Mouse (Mus musculus): ENCODE data around the gene Ganc. TPM values are rescaled to one million over a fixed set of nuclear protein-coding genes. Genes with fewer than 3 reads are reported as not detected.

Ganc gene
- polyA plus RNA-seq, 1 experiment from 2014 or later = 10.0 TPM

GRCm38 (mm10) chr2:120454987-120455386 lies 51.3 kb downstream of the Ganc start:
- H3K9ac ChIP-seq (replicated peaks) = no peak overlapping the region
- H3K4me3 ChIP-seq = no peak overlapping the region
- H3K27ac ChIP-seq (replicated peaks) = no peak overlapping the region
- WGBS = 89% methylated on average over 2 of the region's 2 CpGs
- H3K36me3 ChIP-seq = no peaks in the 10 kb centered on the region
- H3K4me1 ChIP-seq = 0 out of 2 replicates have a peak, but pooled peaks cover 3% of the 10 kb centered on the region
- H3K4me2 ChIP-seq (replicated peaks) = no peak overlapping the region
- no peaks in the 10 kb centered on the region for H3K27me3 ChIP-seq
- no peak for ATAC-seq (ENCODE audit: low FRiP score, low read depth)
- H3K9me3 ChIP-seq = no peaks in the 10 kb centered on the region

GRCm38 (mm10) chr2:120455719-120456118 lies 52.0 kb downstream of the Ganc start, which contains the start of gene Capn3:
Gene Capn3, plus strand, starts transcription at chr2:120456019.
- WGBS = 80% methylated on average over 4 of the region's 4 CpGs
- Histone ChIP-seq H3K27ac (replicated peaks) (no peak within 1 kb of the TSS), H3K27me3 (no peaks in the 10 kb centered on the region), H3K9ac (replicated peaks) (no peak within 1 kb of the TSS), H3K36me3 (no peaks in the 10 kb centered on the region), H3K4me1 (0 out of 2 replicates have a peak, but pooled peaks cover under 1% of the 10 kb centered on the region), H3K9me3 (no peaks in the 10 kb centered on the region), H3K4me2 (replicated peaks) (no peak within 1 kb of the TSS), H3K4me3 (no peak within 1 kb of the TSS)
- no peak for ATAC-seq (ENCODE audit: low FRiP score, low read depth)

- no peak overlapping the region for H3K27ac ChIP-seq (replicated peaks)
- 87% methylated on average over 4 of the region's 4 CpGs for WGBS
These were observed 56.5 kb downstream of the Ganc start for GRCm38 (mm10) chr2:120460216-120460615.

GRCm38 (mm10) chr2:120463328-120463727 lies 59.6 kb downstream of the Ganc start:
- Histone ChIP-seq H3K27ac (replicated peaks) (no peak overlapping the region), H3K36me3 (no peaks in the 10 kb centered on the region), H3K9me3 (no peaks in the 10 kb centered on the region), H3K9ac (replicated peaks) (no peak overlapping the region), H3K4me1 (no peaks in the 10 kb centered on the region), H3K27me3 (no peaks in the 10 kb centered on the region; the same call in 1 of the 2 replicates), H3K4me3 (no peak overlapping the region), H3K4me2 (replicated peaks) (no peak overlapping the region)
- ATAC-seq (ENCODE audit: low FRiP score, low read depth) = no peak
- WGBS = 90% methylated on average over 7 of the region's 7 CpGs

More at GRCm38 (mm10) chr2:120460216-120460615, 56.5 kb downstream of the Ganc start:
- Histone ChIP-seq H3K9me3 (no peaks in the 10 kb centered on the region), H3K4me2 (replicated peaks) (no peak overlapping the region), H3K9ac (replicated peaks) (no peak overlapping the region), H3K4me1 (no peaks in the 10 kb centered on the region), H3K4me3 (no peak overlapping the region), H3K36me3 (no peaks in the 10 kb centered on the region), H3K27me3 (no peaks in the 10 kb centered on the region)
- no peak for ATAC-seq (ENCODE audit: low FRiP score, low read depth)

- no peak overlapping the region for H3K4me2 ChIP-seq (replicated peaks)
- H3K4me1 ChIP-seq = no peaks in the 10 kb centered on the region
- H3K27ac ChIP-seq (replicated peaks) = no peak overlapping the region
- H3K4me3 ChIP-seq = no peak overlapping the region
- H3K27me3 ChIP-seq = no peaks in the 10 kb centered on the region; the same call in 1 of the 2 replicates
- no peaks in the 10 kb centered on the region for H3K36me3 ChIP-seq
- WGBS = 74% methylated on average over 8 of the region's 8 CpGs
- no peak overlapping the region for H3K9ac ChIP-seq (replicated peaks)
- ATAC-seq (ENCODE audit: low FRiP score, low read depth) = no peak
- H3K9me3 ChIP-seq = no peaks in the 10 kb centered on the region
These were observed 60.4 kb downstream of the Ganc start for GRCm38 (mm10) chr2:120464091-120464490.

- Histone ChIP-seq H3K27me3 (no peaks in the 10 kb centered on the region; the same call in 1 of the 2 replicates), H3K4me1 (no peaks in the 10 kb centered on the region), H3K36me3 (no peaks in the 10 kb centered on the region), H3K4me2 (replicated peaks) (no peak overlapping the region), H3K9ac (replicated peaks) (no peak overlapping the region), H3K27ac (replicated peaks) (no peak overlapping the region), H3K4me3 (no peak overlapping the region), H3K9me3 (no peaks in the 10 kb centered on the region)
- 94% methylated on average over 2 of the region's 2 CpGs for WGBS
- ATAC-seq (ENCODE audit: low FRiP score, low read depth) = no peak
These were observed 61.2 kb downstream of the Ganc start for GRCm38 (mm10) chr2:120464732-120465396.

GRCm38 (mm10) chr2:120465397-120465785 lies 61.7 kb downstream of the Ganc start:
- Histone ChIP-seq H3K36me3 (no peaks in the 10 kb centered on the region), H3K4me2 (replicated peaks) (no peak overlapping the region), H3K4me1 (no peaks in the 10 kb centered on the region), H3K9me3 (no peaks in the 10 kb centered on the region), H3K27me3 (no peaks in the 10 kb centered on the region; the same call in 1 of the 2 replicates), H3K27ac (replicated peaks) (no peak overlapping the region), H3K4me3 (no peak overlapping the region), H3K9ac (replicated peaks) (no peak overlapping the region)
- WGBS = 86% methylated on average over 5 of the region's 5 CpGs
- ATAC-seq (ENCODE audit: low FRiP score, low read depth) = no peak

- no peak for ATAC-seq (ENCODE audit: low FRiP score, low read depth)
- no peaks in the 10 kb centered on the region for H3K36me3 ChIP-seq
These were observed 64.3 kb downstream of the Ganc start for GRCm38 (mm10) chr2:120468011-120468410.

GRCm38 (mm10) chr2:120469220-120469619 lies 65.5 kb downstream of the Ganc start:
- no peaks in the 10 kb centered on the region for H3K36me3 ChIP-seq
- ATAC-seq (ENCODE audit: low FRiP score, low read depth) = no peak
- H3K4me1 ChIP-seq = no peaks in the 10 kb centered on the region
- no peaks in the 10 kb centered on the region for H3K9me3 ChIP-seq
- H3K4me2 ChIP-seq (replicated peaks) = no peak overlapping the region
- H3K27ac ChIP-seq (replicated peaks) = no peak overlapping the region
- H3K27me3 ChIP-seq = no peaks in the 10 kb centered on the region; the same call in 1 of the 2 replicates
- no peak overlapping the region for H3K9ac ChIP-seq (replicated peaks)
- 85% methylated on average over 3 of the region's 3 CpGs for WGBS
- H3K4me3 ChIP-seq = no peak overlapping the region

More at GRCm38 (mm10) chr2:120468011-120468410, 64.3 kb downstream of the Ganc start:
- Histone ChIP-seq H3K4me2 (replicated peaks) (no peak overlapping the region), H3K27ac (replicated peaks) (no peak overlapping the region), H3K4me1 (no peaks in the 10 kb centered on the region), H3K27me3 (no peaks in the 10 kb centered on the region; the same call in 1 of the 2 replicates), H3K9me3 (no peaks in the 10 kb centered on the region), H3K9ac (replicated peaks) (no peak overlapping the region), H3K4me3 (no peak overlapping the region)

GRCm38 (mm10) chr2:120469715-120470114 lies 66.0 kb downstream of the Ganc start:
- H3K27me3 ChIP-seq = no peaks in the 10 kb centered on the region; the same call in 1 of the 2 replicates
- ATAC-seq (ENCODE audit: low FRiP score, low read depth) = no peak
- WGBS = 94% methylated on average over 10 of the region's 10 CpGs

GRCm38 (mm10) chr2:120470856-120471255 lies 67.2 kb downstream of the Ganc start:
- 79% methylated on average over 4 of the region's 4 CpGs for WGBS

More at GRCm38 (mm10) chr2:120469715-120470114, 66.0 kb downstream of the Ganc start:
- Histone ChIP-seq H3K9ac (replicated peaks) (no peak overlapping the region), H3K27ac (replicated peaks) (no peak overlapping the region), H3K4me3 (no peak overlapping the region), H3K9me3 (no peaks in the 10 kb centered on the region), H3K4me1 (no peaks in the 10 kb centered on the region), H3K36me3 (no peaks in the 10 kb centered on the region), H3K4me2 (replicated peaks) (no peak overlapping the region)

GRCm38 (mm10) chr2:120476277-120477087 lies 72.8 kb downstream of the Ganc start:
- ATAC-seq (ENCODE audit: low FRiP score, low read depth) = 0 out of 2 replicates have a peak, but pooled peaks have one; percentile 49
- Histone ChIP-seq H3K36me3 (no peaks in the 10 kb centered on the region), H3K4me1 (peaks cover 12% of the 10 kb centered on the region), H3K27ac (replicated peaks) (0 out of 2 replicates have a peak overlapping the region, but pooled peaks have one; percentile 4), H3K9me3 (no peaks in the 10 kb centered on the region), H3K27me3 (no peaks in the 10 kb centered on the region), H3K4me2 (replicated peaks) (peak overlapping the region; percentile 1; the same call in 1 of the 2 replicates), H3K9ac (replicated peaks) (peak overlapping the region; percentile 8; the same call in 1 of the 2 replicates), H3K4me3 (no peak overlapping the region)
- WGBS = 36% methylated on average over 13 of the region's 13 CpGs

More at GRCm38 (mm10) chr2:120470856-120471255, 67.2 kb downstream of the Ganc start:
- Histone ChIP-seq H3K9me3 (no peaks in the 10 kb centered on the region), H3K36me3 (no peaks in the 10 kb centered on the region), H3K4me1 (no peaks in the 10 kb centered on the region), H3K4me2 (replicated peaks) (no peak overlapping the region), H3K27ac (replicated peaks) (no peak overlapping the region), H3K4me3 (no peak overlapping the region), H3K27me3 (no peaks in the 10 kb centered on the region; the same call in 1 of the 2 replicates), H3K9ac (replicated peaks) (no peak overlapping the region)
- no peak for ATAC-seq (ENCODE audit: low FRiP score, low read depth)

All from midbrain, embryonic 12.5 days (tissue).